Mouse (Mus musculus): ENCODE data around the gene Zfp46. TPM values are rescaled to one million over a fixed set of nuclear protein-coding genes. Genes with fewer than 3 reads are reported as not detected.

Gene Zfp46
- polyA plus RNA-seq, 1 experiment from 2014 or later, result 28.1 TPM

DNA sequence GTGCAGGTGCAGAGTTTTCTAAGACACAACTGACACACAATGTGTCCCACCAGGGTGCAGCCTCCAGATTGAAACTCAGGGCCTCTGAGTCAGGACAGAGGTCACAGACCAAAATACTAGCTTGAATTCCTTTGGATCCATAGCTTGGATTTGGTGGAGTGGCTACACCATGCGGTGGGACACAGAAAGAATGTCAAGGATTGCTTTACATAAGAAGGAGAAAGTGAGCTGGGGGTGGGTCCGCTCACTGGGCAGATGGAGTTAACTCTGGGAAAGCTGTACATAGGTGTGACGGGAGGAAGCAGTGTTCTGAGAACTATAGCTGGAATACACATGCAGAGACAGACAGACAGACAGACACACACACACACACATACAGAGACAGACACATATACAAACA, 24.6 kb upstream of the Zfp46 start:
- Histone ChIP-seq H3K27ac (ENCODE audit: low read length) (no peak overlapping the region), H3K9me3 (ENCODE audit: control insufficient read depth, low read length) (no peaks in the 10 kb centered on the region), H3K36me3 (ENCODE audit: control insufficient read depth, insufficient read depth, low read length) (no peaks in the 10 kb centered on the region), H3K4me2 (ENCODE audit: low read depth, low read length) (no peak overlapping the region), H3K27me3 (ENCODE audit: control insufficient read depth, insufficient read depth, low read depth, low read length) (no peaks in the 10 kb centered on the region), H3K4me1 (replicated peaks; ENCODE audit: control insufficient read depth, insufficient read depth, low read length) (peaks cover 6% of the 10 kb centered on the region; the same call in 1 of the 2 replicates), H3K9ac (ENCODE audit: low read length) (no peak overlapping the region), H3K4me3 (ENCODE audit: low read length) (no peak overlapping the region)
- WGBS, result 56% methylated on average over 3 of the region's 3 CpGs
- no peak for ATAC-seq (ENCODE audit: low read depth)

DNA sequence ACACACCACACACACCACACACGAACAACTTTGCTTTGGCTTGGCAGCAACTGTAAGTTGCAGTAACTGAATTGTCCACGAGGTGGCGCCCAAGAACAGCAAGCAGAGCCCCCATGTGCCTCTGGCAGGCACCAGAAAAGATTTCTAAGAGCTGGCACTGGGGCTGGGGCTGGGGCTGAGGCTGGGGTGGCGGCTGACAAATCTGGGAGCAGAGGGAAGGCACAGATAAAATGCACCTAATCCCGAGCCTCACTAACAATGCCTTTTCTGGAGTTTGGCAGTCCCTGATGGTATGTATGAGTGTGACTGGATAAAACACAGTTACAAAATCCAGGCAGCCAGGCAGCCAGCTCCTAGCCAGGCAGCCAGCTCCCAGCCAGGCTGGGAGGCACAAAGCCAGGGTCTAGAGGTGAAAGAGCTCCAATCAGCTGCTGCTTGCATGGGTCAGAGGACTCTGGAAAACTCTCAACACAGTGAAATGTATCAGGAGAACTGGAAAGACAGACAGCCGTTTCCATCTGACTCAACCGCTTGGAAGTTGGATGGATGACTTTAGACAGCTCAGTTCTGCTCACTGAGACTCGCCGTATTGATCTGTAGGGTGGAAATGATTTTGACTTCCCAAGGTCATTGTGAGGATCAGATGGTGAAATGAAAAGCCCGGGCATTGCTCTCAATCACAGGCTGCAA, 23.8 kb upstream of the Zfp46 start:
- H3K36me3 ChIP-seq (ENCODE audit: control insufficient read depth, insufficient read depth, low read length), result no peaks in the 10 kb centered on the region
- peak overlapping the region; percentile 10; the same call in 1 of the 2 replicates for H3K9ac ChIP-seq (ENCODE audit: low read length)
- H3K9me3 ChIP-seq (ENCODE audit: control insufficient read depth, low read length), result no peaks in the 10 kb centered on the region
- WGBS, result 38% methylated on average over 9 of the region's 10 CpGs
- H3K27me3 ChIP-seq (ENCODE audit: control insufficient read depth, insufficient read depth, low read depth, low read length), result no peaks in the 10 kb centered on the region
- H3K27ac ChIP-seq (ENCODE audit: low read length), result peak overlapping the region; percentile 56
- H3K4me1 ChIP-seq (replicated peaks; ENCODE audit: control insufficient read depth, insufficient read depth, low read length), result peaks cover 6% of the 10 kb centered on the region; the same call in 1 of the 2 replicates
- peak; percentile 91 for ATAC-seq (ENCODE audit: low read depth)
- no peak overlapping the region for H3K4me2 ChIP-seq (ENCODE audit: low read depth, low read length)
- no peak overlapping the region for H3K4me3 ChIP-seq (ENCODE audit: low read length)

DNA sequence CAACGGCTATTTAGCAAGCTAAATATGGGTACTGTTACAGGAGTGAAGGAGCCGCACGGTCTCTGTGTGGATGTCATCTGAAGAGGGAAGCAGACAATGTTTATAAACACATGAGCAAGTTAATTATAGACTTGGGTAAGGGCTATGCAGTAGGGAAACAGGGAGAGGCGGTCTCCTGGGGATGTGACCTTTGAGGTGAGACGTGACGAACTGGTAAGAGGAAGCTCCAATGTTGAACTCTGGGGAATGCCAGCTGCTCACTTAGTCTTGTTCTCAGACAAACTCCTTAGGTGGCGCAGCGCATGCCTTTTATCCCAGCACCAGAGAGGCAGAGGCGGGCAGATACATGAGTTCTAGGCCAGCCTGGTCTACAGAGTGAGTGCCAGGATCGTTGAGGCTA, 22.6 kb upstream of the Zfp46 start:
- ATAC-seq (ENCODE audit: low read depth), result peak; percentile 32; the same call in 1 of the 2 replicates
- Histone ChIP-seq H3K9ac (ENCODE audit: low read length) (no peak overlapping the region), H3K4me1 (replicated peaks; ENCODE audit: control insufficient read depth, insufficient read depth, low read length) (peaks cover 6% of the 10 kb centered on the region; the same call in 1 of the 2 replicates), H3K9me3 (ENCODE audit: control insufficient read depth, low read length) (no peaks in the 10 kb centered on the region), H3K4me3 (ENCODE audit: low read length) (no peak overlapping the region), H3K4me2 (ENCODE audit: low read depth, low read length) (no peak overlapping the region), H3K27me3 (ENCODE audit: control insufficient read depth, insufficient read depth, low read depth, low read length) (no peaks in the 10 kb centered on the region), H3K27ac (ENCODE audit: low read length) (peak overlapping the region; percentile 31; the same call in 1 of the 2 replicates), H3K36me3 (ENCODE audit: control insufficient read depth, insufficient read depth, low read length) (no peaks in the 10 kb centered on the region)
- 50% methylated on average over 10 of the region's 10 CpGs for WGBS

DNA sequence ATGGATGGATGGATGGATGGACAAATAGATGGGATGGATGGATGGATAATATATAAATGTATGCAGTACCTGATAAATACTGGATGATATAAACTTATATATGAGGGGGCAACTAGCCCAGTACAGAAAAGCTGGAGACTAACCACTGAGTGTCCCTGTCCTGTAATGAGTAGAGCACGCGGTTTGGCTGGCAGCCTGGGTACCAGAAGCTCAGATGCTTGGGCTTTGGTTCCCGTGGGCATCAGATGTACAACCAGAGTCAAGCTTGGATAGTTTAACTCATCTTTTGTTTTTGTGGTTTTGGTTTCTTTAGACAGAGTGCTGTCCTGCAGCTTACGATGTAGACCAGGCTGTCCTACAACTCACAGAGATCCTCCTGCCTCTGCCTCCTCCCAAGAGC, 20.9 kb upstream of the Zfp46 start:
- 89% methylated on average over 4 of the region's 4 CpGs for WGBS
- no peak overlapping the region for H3K4me3 ChIP-seq (ENCODE audit: low read length)
- peaks cover 6% of the 10 kb centered on the region; the same call in 1 of the 2 replicates for H3K4me1 ChIP-seq (replicated peaks; ENCODE audit: control insufficient read depth, insufficient read depth, low read length)
- no peaks in the 10 kb centered on the region for H3K36me3 ChIP-seq (ENCODE audit: control insufficient read depth, insufficient read depth, low read length)
- H3K27ac ChIP-seq (ENCODE audit: low read length), result no peak overlapping the region
- no peak overlapping the region for H3K4me2 ChIP-seq (ENCODE audit: low read depth, low read length)
- H3K27me3 ChIP-seq (ENCODE audit: control insufficient read depth, insufficient read depth, low read depth, low read length), result no peaks in the 10 kb centered on the region
- ATAC-seq (ENCODE audit: low read depth), result no peak
- H3K9me3 ChIP-seq (ENCODE audit: control insufficient read depth, low read length), result no peaks in the 10 kb centered on the region
- H3K9ac ChIP-seq (ENCODE audit: low read length), result no peak overlapping the region

- no peak overlapping the region for H3K27ac ChIP-seq (ENCODE audit: low read length)
- H3K36me3 ChIP-seq (ENCODE audit: control insufficient read depth, insufficient read depth, low read length), result no peaks in the 10 kb centered on the region
- no peaks in the 10 kb centered on the region for H3K9me3 ChIP-seq (ENCODE audit: control insufficient read depth, low read length)
- H3K4me2 ChIP-seq (ENCODE audit: low read depth, low read length), result no peak overlapping the region
- H3K4me3 ChIP-seq (ENCODE audit: low read length), result no peak overlapping the region
- H3K27me3 ChIP-seq (ENCODE audit: control insufficient read depth, insufficient read depth, low read depth, low read length), result no peaks in the 10 kb centered on the region
- ATAC-seq (ENCODE audit: low read depth), result no peak
- no peak overlapping the region for H3K9ac ChIP-seq (ENCODE audit: low read length)
- no peaks in the 10 kb centered on the region; the same call in 1 of the 2 replicates for H3K4me1 ChIP-seq (replicated peaks; ENCODE audit: control insufficient read depth, insufficient read depth, low read length)
- WGBS, result 76% methylated on average over 9 of the region's 9 CpGs
Measured at GRCm38 (mm10) chr4:136266716-136267343, 17.7 kb upstream of the Zfp46 start.

DNA sequence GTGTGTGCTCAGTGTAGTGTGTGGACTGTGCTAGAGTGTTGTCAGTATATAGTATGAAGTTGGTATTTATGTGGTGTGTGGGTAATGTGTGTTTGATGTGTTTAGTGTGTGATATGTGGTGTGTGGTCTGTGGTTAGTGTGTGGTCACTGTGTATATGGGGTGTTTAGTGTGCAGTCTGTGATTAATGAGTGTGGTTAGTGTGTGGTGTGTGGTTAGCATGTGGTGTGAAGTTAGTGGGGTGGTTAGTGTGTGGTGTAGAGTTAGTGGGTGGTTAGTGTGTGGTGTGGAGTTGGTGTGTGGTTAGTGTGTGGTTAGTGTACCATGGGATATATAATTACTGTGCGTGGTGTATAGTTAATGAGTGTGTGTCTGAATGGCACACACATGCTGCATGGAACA, 15.6 kb upstream of the Zfp46 start:
- H3K36me3 ChIP-seq (ENCODE audit: control insufficient read depth, insufficient read depth, low read length), result no peaks in the 10 kb centered on the region
- H3K4me2 ChIP-seq (ENCODE audit: low read depth, low read length), result no peak overlapping the region
- WGBS, result 90% methylated on average over 1 of the region's 1 CpGs
- H3K4me1 ChIP-seq (replicated peaks; ENCODE audit: control insufficient read depth, insufficient read depth, low read length), result no peaks in the 10 kb centered on the region
- peaks cover 12% of the 10 kb centered on the region; the same call in 1 of the 2 replicates for H3K9me3 ChIP-seq (ENCODE audit: control insufficient read depth, low read length)
- no peaks in the 10 kb centered on the region for H3K27me3 ChIP-seq (ENCODE audit: control insufficient read depth, insufficient read depth, low read depth, low read length)
- H3K27ac ChIP-seq (ENCODE audit: low read length), result no peak overlapping the region
- ATAC-seq (ENCODE audit: low read depth), result no peak
- no peak overlapping the region for H3K4me3 ChIP-seq (ENCODE audit: low read length)
- H3K9ac ChIP-seq (ENCODE audit: low read length), result no peak overlapping the region

DNA sequence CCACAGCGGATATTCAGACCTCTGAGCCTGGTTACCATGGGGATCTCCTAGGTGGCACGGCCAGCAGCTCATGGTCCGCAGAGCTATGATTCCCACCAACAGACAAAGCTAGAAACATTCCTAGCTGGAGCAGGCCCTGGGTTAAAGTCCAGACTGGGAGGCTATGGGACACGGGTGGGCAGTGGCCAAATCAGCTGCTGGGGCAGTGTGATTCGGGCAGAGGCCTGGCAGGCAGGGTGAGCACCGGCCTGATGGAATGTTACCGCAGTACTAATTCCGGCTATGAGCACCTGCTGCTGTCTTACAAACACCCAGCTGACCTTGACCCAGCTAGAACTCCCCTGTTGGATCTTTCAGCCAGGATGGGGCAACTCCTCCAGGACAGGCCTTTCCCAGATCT, 13.8 kb upstream of the Zfp46 start:
- Histone ChIP-seq H3K4me1 (replicated peaks; ENCODE audit: control insufficient read depth, insufficient read depth, low read length) (no peaks in the 10 kb centered on the region), H3K9me3 (ENCODE audit: control insufficient read depth, low read length) (peaks cover 12% of the 10 kb centered on the region; the same call in 1 of the 2 replicates), H3K27me3 (ENCODE audit: control insufficient read depth, insufficient read depth, low read depth, low read length) (no peaks in the 10 kb centered on the region), H3K36me3 (ENCODE audit: control insufficient read depth, insufficient read depth, low read length) (no peaks in the 10 kb centered on the region), H3K27ac (ENCODE audit: low read length) (no peak overlapping the region; the same call in 1 of the 2 replicates), H3K4me2 (ENCODE audit: low read depth, low read length) (no peak overlapping the region), H3K4me3 (ENCODE audit: low read length) (no peak overlapping the region), H3K9ac (ENCODE audit: low read length) (no peak overlapping the region)
- WGBS, result 87% methylated on average over 8 of the region's 8 CpGs
- ATAC-seq (ENCODE audit: low read depth), result no peak

DNA sequence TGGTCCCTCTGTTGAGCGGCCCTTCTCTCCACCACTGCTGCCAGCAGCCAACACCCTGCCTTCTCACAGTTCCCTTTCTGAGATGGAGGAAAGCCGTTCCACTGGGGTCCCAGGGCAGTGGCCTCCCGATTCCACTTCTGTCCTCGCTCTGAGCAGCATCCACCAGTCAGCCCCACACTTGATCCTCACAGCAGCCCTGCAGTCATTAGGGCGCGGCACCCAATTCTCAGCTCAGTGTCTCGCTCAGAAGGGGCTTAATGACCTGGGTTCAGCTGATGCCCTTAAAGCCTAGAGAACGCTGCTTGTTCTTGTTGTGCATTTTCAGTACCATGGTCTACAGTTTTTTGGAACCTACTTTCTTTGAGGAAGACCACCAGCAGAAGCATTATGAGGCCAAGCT, 3.4 kb upstream of the Zfp46 start:
- H3K27ac ChIP-seq (ENCODE audit: low read length), result no peak overlapping the region
- H3K4me2 ChIP-seq (ENCODE audit: low read depth, low read length), result no peak overlapping the region
- no peaks in the 10 kb centered on the region for H3K27me3 ChIP-seq (ENCODE audit: control insufficient read depth, insufficient read depth, low read depth, low read length)
- no peaks in the 10 kb centered on the region for H3K36me3 ChIP-seq (ENCODE audit: control insufficient read depth, insufficient read depth, low read length)
- 75% methylated on average over 8 of the region's 8 CpGs for WGBS
- H3K9me3 ChIP-seq (ENCODE audit: control insufficient read depth, low read length), result no peaks in the 10 kb centered on the region
- H3K4me3 ChIP-seq (ENCODE audit: low read length), result no peak overlapping the region
- H3K4me1 ChIP-seq (replicated peaks; ENCODE audit: control insufficient read depth, insufficient read depth, low read length), result peaks cover 23% of the 10 kb centered on the region
- ATAC-seq (ENCODE audit: low read depth), result no peak
- no peak overlapping the region for H3K9ac ChIP-seq (ENCODE audit: low read length)

GRCm38 (mm10) chr4:136281611-136282010, 2.9 kb upstream of the Zfp46 start:
- Histone ChIP-seq H3K4me3 (ENCODE audit: low read length) (no peak overlapping the region), H3K27ac (ENCODE audit: low read length) (no peak overlapping the region), H3K27me3 (ENCODE audit: control insufficient read depth, insufficient read depth, low read depth, low read length) (no peaks in the 10 kb centered on the region), H3K36me3 (ENCODE audit: control insufficient read depth, insufficient read depth, low read length) (no peaks in the 10 kb centered on the region), H3K4me2 (ENCODE audit: low read depth, low read length) (no peak overlapping the region), H3K9ac (ENCODE audit: low read length) (no peak overlapping the region), H3K9me3 (ENCODE audit: control insufficient read depth, low read length) (no peaks in the 10 kb centered on the region), H3K4me1 (replicated peaks; ENCODE audit: control insufficient read depth, insufficient read depth, low read length) (peaks cover 26% of the 10 kb centered on the region)
- no peak for ATAC-seq (ENCODE audit: low read depth)
- WGBS, result 51% methylated on average over 9 of the region's 9 CpGs
